Mouse (Mus musculus): ENCODE measurements around the gene Rab4a. TPM values are rescaled to one million over a fixed set of nuclear protein-coding genes. Genes with fewer than 3 reads are reported as not detected.
A peak's percentile ranks its signal among the peaks of the same experiment; 100 is the strongest.

The Rab4a gene
- polyA plus RNA-seq, 1 experiment, result 8.9 TPM

DNA sequence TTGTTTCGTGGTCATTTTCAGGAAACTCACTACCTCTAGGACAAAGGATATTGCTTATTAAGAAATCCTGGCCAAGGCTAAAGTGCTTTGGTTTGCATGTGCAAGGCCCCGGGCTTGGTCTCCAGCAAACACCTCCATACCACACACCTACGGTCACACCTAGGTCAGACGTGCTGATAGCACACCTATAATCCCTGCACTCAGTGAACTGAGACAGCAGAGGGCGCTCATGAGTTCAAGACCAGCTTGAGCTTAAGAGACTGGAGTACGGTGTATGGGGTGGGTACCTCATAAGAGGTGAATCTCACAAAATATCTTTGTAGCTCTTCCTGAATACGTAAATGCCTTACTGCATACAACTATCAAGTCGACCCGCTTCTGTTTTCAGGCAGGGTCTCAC lies 29.7 kb downstream of the Rab4a start:
- Histone ChIP-seq H3K4me1 (ENCODE audit: control insufficient read depth, insufficient read depth, low read length) (no peaks in the 10 kb centered on the region), H3K27ac (ENCODE audit: control insufficient read depth, insufficient read depth, low read depth, low read length) (no peak overlapping the region), H3K36me3 (ENCODE audit: control insufficient read depth, insufficient read depth, low read length) (no peaks in the 10 kb centered on the region), H3K4me3 (ENCODE audit: control insufficient read depth, low read depth, low read length) (no peak overlapping the region), H3K27me3 (ENCODE audit: control insufficient read depth, insufficient read depth, low read length) (no peaks in the 10 kb centered on the region)
- TF ChIP-seq POLR2A (IDR thresholded peaks at IDR 0.05; ENCODE audit: control insufficient read depth, low read depth, low read length) (no peak), CTCF (IDR thresholded peaks at IDR 0.05; ENCODE audit: control insufficient read depth, insufficient read depth, insufficient replicate concordance, low read depth, low read length) (peak; percentile 54; the same call in 1 of the 2 replicates)

DNA sequence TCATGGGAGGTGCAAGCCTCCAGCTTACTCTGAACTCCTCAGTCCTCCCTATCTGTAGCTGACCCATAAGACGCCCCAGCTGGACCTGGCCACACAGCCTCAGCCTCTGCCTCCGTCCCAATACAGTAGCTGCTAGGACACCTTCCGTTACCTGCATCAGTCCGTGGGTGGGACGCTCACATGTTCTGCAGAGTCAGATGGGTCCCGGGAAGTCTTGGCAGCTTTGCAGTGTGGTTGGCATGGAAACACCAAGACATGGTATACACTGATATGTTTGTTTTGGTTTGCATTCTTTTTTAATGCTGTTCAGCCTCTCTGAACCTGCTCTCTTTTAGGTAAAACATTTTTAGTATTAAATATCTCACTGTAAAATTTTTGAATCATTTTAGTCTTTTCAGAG lies 30.6 kb downstream of the Rab4a start:
- TF ChIP-seq CTCF (IDR thresholded peaks at IDR 0.05; ENCODE audit: control insufficient read depth, insufficient read depth, insufficient replicate concordance, low read depth, low read length) (no peak), POLR2A (IDR thresholded peaks at IDR 0.05; ENCODE audit: control insufficient read depth, low read depth, low read length) (no peak)
- Histone ChIP-seq H3K4me3 (ENCODE audit: control insufficient read depth, low read depth, low read length) (no peak overlapping the region), H3K27ac (ENCODE audit: control insufficient read depth, insufficient read depth, low read depth, low read length) (no peak overlapping the region), H3K4me1 (ENCODE audit: control insufficient read depth, insufficient read depth, low read length) (no peaks in the 10 kb centered on the region), H3K36me3 (ENCODE audit: control insufficient read depth, insufficient read depth, low read length) (no peaks in the 10 kb centered on the region), H3K27me3 (ENCODE audit: control insufficient read depth, insufficient read depth, low read length) (no peaks in the 10 kb centered on the region)

DNA sequence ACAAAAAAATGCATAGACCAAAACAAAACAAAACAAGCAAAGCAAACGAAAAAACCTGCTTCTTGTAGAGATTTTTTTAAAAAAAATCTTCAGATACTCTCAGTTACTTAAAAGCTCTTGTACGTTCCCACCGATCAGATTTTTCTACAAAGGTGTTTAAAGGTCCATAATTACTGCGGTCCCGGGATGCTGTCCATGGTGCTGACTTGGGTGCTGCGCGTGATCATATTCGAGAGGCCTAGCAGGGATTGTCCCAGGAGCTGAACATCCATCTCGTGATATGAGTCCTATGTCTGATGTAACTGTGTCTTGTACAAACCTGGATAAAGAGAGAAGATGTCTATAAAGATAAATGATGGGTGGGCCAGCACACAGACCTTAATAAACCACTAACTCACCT lies 32.7 kb downstream of the Rab4a start:
- H3K4me1 ChIP-seq (ENCODE audit: control insufficient read depth, insufficient read depth, low read length), result no peaks in the 10 kb centered on the region
- no peak for TF ChIP-seq POLR2A (IDR thresholded peaks at IDR 0.05; ENCODE audit: control insufficient read depth, low read depth, low read length)
- TF ChIP-seq CTCF (IDR thresholded peaks at IDR 0.05; ENCODE audit: control insufficient read depth, insufficient read depth, insufficient replicate concordance, low read depth, low read length), result no peak
- no peaks in the 10 kb centered on the region for H3K36me3 ChIP-seq (ENCODE audit: control insufficient read depth, insufficient read depth, low read length)
- no peaks in the 10 kb centered on the region for H3K27me3 ChIP-seq (ENCODE audit: control insufficient read depth, insufficient read depth, low read length)
- H3K27ac ChIP-seq (ENCODE audit: control insufficient read depth, insufficient read depth, low read depth, low read length), result no peak overlapping the region
- no peak overlapping the region for H3K4me3 ChIP-seq (ENCODE audit: control insufficient read depth, low read depth, low read length)

DNA sequence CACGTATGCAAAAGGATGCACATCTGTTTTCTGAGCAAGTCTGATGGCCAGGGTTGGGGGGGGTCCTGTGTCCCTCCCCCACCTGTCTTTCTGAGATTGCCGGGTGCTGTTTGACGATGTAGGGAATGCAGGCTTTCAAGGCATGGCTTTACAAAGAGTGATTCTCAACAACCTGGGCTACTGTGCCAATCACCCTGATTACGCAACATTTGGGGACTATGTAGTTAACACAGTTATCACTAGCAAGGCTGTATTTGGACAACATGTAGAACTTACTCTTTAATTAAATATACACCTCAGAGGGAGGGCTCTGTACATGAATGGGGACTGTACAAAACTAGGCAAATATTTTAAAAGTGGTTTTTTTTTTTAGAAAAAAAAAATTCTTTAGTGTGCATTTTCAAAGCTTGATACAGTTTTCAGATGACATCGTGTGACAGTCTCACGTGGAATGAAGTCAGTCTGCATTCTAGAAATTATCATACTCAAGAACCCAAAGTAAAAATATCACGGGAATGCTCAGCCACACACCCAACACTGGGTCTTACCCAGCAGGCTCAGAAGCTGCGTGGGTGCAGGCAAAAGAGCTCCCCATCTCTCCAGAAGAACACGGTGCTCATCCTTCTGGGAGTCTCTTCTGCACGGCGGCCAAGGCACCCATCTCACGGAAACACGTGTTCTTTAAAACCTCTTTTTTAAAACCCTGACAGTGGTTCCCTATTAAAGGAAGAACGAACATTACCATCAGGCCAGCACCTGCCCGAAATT lies 35.0 kb downstream of the Rab4a start:
- TF ChIP-seq CTCF (IDR thresholded peaks at IDR 0.05; ENCODE audit: control insufficient read depth, insufficient read depth, insufficient replicate concordance, low read depth, low read length) (no peak), POLR2A (IDR thresholded peaks at IDR 0.05; ENCODE audit: control insufficient read depth, low read depth, low read length) (no peak)

DNA sequence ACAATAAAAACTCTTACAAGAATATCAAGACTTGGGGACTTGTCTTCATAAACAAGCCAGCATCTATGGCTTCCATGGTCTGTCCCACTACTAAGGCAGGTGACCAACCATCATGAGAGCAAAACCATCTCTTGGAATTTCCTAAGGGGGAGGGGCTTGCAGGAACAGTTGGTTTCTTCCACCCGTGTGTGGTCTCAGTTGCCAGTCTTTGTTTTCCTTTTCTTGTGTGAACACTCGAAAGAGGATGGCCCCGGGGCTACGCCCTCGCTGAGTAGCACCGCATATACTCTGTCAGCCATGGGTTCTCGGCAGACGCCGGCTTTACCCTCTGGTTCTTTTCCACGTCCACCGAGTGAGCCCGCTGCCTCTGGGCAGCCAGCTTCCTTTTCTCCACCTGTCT lies 36.3 kb downstream of the Rab4a start:
- TF ChIP-seq POLR2A (IDR thresholded peaks at IDR 0.05; ENCODE audit: control insufficient read depth, low read depth, low read length), result no peak
- TF ChIP-seq CTCF (IDR thresholded peaks at IDR 0.05; ENCODE audit: control insufficient read depth, insufficient read depth, insufficient replicate concordance, low read depth, low read length), result no peak
- no peak overlapping the region for H3K4me3 ChIP-seq (ENCODE audit: control insufficient read depth, low read depth, low read length)
- no peak overlapping the region for H3K27ac ChIP-seq (ENCODE audit: control insufficient read depth, insufficient read depth, low read depth, low read length)
- H3K27me3 ChIP-seq (ENCODE audit: control insufficient read depth, insufficient read depth, low read length), result no peaks in the 10 kb centered on the region
- no peaks in the 10 kb centered on the region for H3K4me1 ChIP-seq (ENCODE audit: control insufficient read depth, insufficient read depth, low read length)
- no peaks in the 10 kb centered on the region for H3K36me3 ChIP-seq (ENCODE audit: control insufficient read depth, insufficient read depth, low read length)

More for the DNA sequence above, 35.0 kb downstream of the Rab4a start:
- no peaks in the 10 kb centered on the region for H3K27me3 ChIP-seq (ENCODE audit: control insufficient read depth, insufficient read depth, low read length)
- H3K36me3 ChIP-seq (ENCODE audit: control insufficient read depth, insufficient read depth, low read length), result no peaks in the 10 kb centered on the region
- H3K27ac ChIP-seq (ENCODE audit: control insufficient read depth, insufficient read depth, low read depth, low read length), result no peak overlapping the region
- no peaks in the 10 kb centered on the region for H3K4me1 ChIP-seq (ENCODE audit: control insufficient read depth, insufficient read depth, low read length)
- no peak overlapping the region for H3K4me3 ChIP-seq (ENCODE audit: control insufficient read depth, low read depth, low read length)

DNA sequence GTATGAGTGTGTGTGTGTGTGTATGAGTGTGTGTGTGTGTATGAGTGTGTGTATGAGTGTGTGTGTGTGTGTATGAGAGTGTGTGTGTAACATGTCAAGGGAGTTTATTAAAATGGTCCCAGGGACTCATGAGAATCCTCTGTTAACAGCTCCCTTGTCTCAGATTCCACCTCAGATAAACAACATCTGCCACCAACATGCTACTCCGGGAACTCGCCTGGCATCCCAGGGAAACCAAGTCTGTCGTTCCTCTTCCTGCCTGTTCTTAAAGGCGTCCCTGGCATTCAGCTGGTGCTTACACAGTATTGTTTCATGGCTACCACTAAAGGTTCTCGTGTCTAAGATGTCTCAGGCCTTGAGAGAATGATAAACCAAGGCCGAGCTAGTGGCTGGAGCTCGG lies 38.6 kb downstream of the Rab4a start:
- no peaks in the 10 kb centered on the region for H3K36me3 ChIP-seq (ENCODE audit: control insufficient read depth, insufficient read depth, low read length)
- no peak for TF ChIP-seq POLR2A (IDR thresholded peaks at IDR 0.05; ENCODE audit: control insufficient read depth, low read depth, low read length)
- no peak for TF ChIP-seq CTCF (IDR thresholded peaks at IDR 0.05; ENCODE audit: control insufficient read depth, insufficient read depth, insufficient replicate concordance, low read depth, low read length)
- no peak overlapping the region for H3K27ac ChIP-seq (ENCODE audit: control insufficient read depth, insufficient read depth, low read depth, low read length)

DNA sequence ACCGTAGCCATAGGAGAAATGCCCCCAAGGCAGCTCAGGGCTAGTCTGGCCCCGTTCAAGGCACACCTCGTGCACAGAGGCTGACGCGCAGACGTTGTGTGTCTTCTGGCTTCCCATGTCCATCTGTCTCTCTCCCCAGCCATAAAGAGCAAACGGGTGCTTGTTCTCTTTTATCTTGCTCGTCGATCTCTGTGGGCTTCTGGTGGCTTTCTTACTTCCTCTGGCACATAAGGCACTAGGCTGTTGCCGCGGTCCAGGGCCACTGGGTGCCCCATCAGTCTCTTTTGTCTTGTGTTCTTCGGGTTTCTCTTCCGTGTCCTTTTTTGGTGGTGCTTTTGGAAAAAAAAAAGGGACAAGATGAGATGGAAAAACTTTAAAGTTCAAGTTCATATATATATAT lies 39.3 kb downstream of the Rab4a start:
- TF ChIP-seq CTCF (IDR thresholded peaks at IDR 0.05; ENCODE audit: control insufficient read depth, insufficient read depth, insufficient replicate concordance, low read depth, low read length), result no peak
- no peak for TF ChIP-seq POLR2A (IDR thresholded peaks at IDR 0.05; ENCODE audit: control insufficient read depth, low read depth, low read length)
- Histone ChIP-seq H3K27me3 (ENCODE audit: control insufficient read depth, insufficient read depth, low read length) (no peaks in the 10 kb centered on the region), H3K27ac (ENCODE audit: control insufficient read depth, insufficient read depth, low read depth, low read length) (no peak overlapping the region), H3K36me3 (ENCODE audit: control insufficient read depth, insufficient read depth, low read length) (no peaks in the 10 kb centered on the region), H3K4me3 (ENCODE audit: control insufficient read depth, low read depth, low read length) (no peak overlapping the region), H3K4me1 (ENCODE audit: control insufficient read depth, insufficient read depth, low read length) (no peaks in the 10 kb centered on the region)

More for the DNA sequence above, 38.6 kb downstream of the Rab4a start:
- no peaks in the 10 kb centered on the region for H3K27me3 ChIP-seq (ENCODE audit: control insufficient read depth, insufficient read depth, low read length)
- no peak overlapping the region for H3K4me3 ChIP-seq (ENCODE audit: control insufficient read depth, low read depth, low read length)
- no peaks in the 10 kb centered on the region for H3K4me1 ChIP-seq (ENCODE audit: control insufficient read depth, insufficient read depth, low read length)
